Mouse (Mus musculus) hindbrain, embryonic 13.5 days (tissue): Measurements from ENCODE around the gene Ap1m1. TPM values are rescaled to one million over a fixed set of nuclear protein-coding genes. Genes with fewer than 3 reads are reported as not detected.
A peak's percentile ranks its signal among the peaks of the same experiment; 100 is the strongest.

Experiments
- ATAC-seq: fragments of 200-750 bp; cut with Nextera tagmentation; 2 replicates; pipeline ENCODE4 v1.8.0; 2017; ENCODE audit warnings: moderate TSS enrichment; ENCODE audit not compliant: low FRiP score
- H3K27ac ChIP-seq: fragments of 300-500 bp; sonication (generic); 2 replicates; pipeline ENCODE4 v1.5.1; 2015; ENCODE audit warnings: inconsistent platforms, mild to moderate bottlenecking, moderate library complexity
- H3K27me3 ChIP-seq: fragments of 300-500 bp; sonication (generic); 2 replicates; pipeline ENCODE4 v1.6.1; 2015; ENCODE audit warnings: mild to moderate bottlenecking, inconsistent platforms
- H3K36me3 ChIP-seq: fragments of 300-500 bp; sonication (generic); 2 replicates; pipeline ENCODE4 v1.6.1; 2015; ENCODE audit warnings: mild to moderate bottlenecking, inconsistent platforms
- H3K4me1 ChIP-seq: fragments of 300-500 bp; sonication (generic); replicated peaks from 2 replicates; pipeline ENCODE4 v1.6.1; 2015; ENCODE audit warnings: inconsistent platforms
- H3K4me2 ChIP-seq: fragments of 300-500 bp; sonication (generic); 2 replicates; pipeline ENCODE4 v1.6.1; 2015; ENCODE audit warnings: inconsistent platforms, mild to moderate bottlenecking, moderate library complexity
- H3K4me3 ChIP-seq: fragments of 300-500 bp; sonication (generic); 2 replicates; pipeline ENCODE4 v1.5.1; 2015; ENCODE audit warnings: mild to moderate bottlenecking, inconsistent platforms
- H3K9ac ChIP-seq: fragments of 300-500 bp; sonication (generic); 2 replicates; pipeline ENCODE4 v1.6.1; 2015; ENCODE audit warnings: mild to moderate bottlenecking, inconsistent platforms
- H3K9me3 ChIP-seq: fragments of 300-500 bp; sonication (generic); 2 replicates; pipeline ENCODE4 v1.6.1; 2016; ENCODE audit warnings: inconsistent platforms
- WGBS: fragments of 180-500 bp; shearing (Covaris S2); methylation state at CpG from one replicate; pipeline ENCODE4 v1.1.7; 2015; 5-methylcytosine and 5-hydroxymethylcytosine counted together
- polyA plus RNA-seq: library from polyadenylated mRNA; unstranded; fragments of >200 nt; fragmentation: Nextera tagmentation; extraction: Ambion mirVana; gene quantifications from 2 replicates; pipeline ENCODE4 v1.2.1, GENCODE M21; 2015

Gene Ap1m1
- polyA plus RNA-seq, 1 experiment from 2014 or later = 247 TPM

DNA sequence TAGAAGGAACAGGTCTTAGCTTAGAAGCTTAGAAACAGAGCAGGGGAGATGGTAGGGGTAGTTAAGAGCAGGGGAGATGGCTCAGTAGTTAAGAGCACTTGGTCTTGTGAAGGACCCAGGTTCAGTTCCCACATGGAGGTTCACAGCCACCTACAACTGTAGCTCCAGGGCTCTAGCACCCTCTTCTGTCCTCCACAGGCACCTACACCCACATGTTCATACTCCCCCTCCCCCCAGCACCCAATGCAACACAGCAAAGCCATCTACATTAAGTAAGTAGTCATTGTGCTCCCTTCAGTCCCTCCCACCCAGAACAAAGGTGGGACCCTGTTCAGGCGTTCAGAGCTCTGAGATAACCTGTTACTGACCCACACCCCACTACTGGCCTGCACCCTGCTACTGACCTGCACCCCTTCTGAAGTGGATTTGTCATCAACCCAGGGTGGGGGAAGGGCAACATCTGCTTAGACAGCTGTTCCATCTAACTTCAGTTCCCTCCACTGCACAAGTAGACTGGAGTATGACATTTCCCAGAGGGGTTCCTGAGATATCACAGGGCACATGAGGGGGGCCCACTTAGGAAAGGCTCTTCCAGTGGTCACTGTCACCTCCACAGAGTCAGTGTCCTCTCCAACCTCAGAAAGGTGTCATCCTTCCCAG lies 33.4 kb downstream of the Ap1m1 start:
- H3K4me3 ChIP-seq = no peak overlapping the region
- H3K9me3 ChIP-seq = no peaks in the 10 kb centered on the region
- H3K9ac ChIP-seq = no peak overlapping the region
- no peaks in the 10 kb centered on the region for H3K36me3 ChIP-seq
- H3K4me2 ChIP-seq = no peak overlapping the region
- H3K4me1 ChIP-seq = no peaks in the 10 kb centered on the region
- no peak overlapping the region for H3K27ac ChIP-seq
- 71% methylated on average over 1 of the region's 1 CpGs for WGBS
- ATAC-seq = no peak
- H3K27me3 ChIP-seq = no peaks in the 10 kb centered on the region

DNA sequence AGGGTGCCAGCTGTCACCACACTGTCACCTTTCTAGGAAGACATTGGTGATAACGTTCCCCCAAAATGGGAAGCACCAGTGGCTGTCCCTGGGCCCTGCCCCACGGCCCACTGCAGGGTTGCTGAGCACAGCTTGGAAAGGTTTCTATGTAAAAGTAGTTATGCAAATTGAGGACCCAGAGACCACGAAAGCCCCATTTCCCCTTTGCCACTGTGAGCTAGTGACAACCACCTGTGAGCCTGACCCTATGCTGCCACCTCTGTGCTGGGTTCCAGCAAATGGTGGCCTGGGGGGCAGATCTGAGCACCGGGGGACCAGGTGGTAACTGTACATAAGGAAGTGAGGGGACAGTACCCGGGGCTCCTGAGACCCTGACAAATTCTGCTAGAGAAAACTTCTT lies 34.0 kb downstream of the Ap1m1 start:
- 75% methylated on average over 5 of the region's 5 CpGs for WGBS
- Histone ChIP-seq H3K36me3 (no peaks in the 10 kb centered on the region), H3K4me3 (no peak overlapping the region), H3K4me2 (no peak overlapping the region), H3K9me3 (no peaks in the 10 kb centered on the region), H3K27ac (no peak overlapping the region), H3K27me3 (no peaks in the 10 kb centered on the region), H3K4me1 (no peaks in the 10 kb centered on the region), H3K9ac (no peak overlapping the region)
- no peak for ATAC-seq

DNA sequence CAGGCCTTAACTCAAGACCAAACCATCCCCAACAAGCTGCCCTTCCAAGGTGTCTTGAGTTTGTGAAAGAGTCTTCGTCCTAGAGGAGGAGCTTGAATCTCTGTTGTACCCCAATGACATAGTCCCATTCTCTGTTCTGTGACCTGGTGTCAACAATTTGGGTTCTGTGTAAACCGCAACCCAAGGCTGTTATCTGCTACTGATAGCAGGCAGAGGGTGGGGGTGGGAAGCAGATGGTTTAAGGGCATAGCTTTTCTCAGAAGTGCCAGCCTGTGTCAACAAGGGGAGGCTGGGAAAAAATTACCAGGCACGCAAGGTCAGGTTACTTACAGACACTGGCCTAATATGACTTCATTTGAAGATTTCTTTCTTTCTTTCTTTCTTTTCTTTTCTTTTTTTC lies 37.4 kb downstream of the Ap1m1 start:
- 83% methylated on average over 3 of the region's 3 CpGs for WGBS
- no peak for ATAC-seq
- no peaks in the 10 kb centered on the region for H3K27me3 ChIP-seq

DNA sequence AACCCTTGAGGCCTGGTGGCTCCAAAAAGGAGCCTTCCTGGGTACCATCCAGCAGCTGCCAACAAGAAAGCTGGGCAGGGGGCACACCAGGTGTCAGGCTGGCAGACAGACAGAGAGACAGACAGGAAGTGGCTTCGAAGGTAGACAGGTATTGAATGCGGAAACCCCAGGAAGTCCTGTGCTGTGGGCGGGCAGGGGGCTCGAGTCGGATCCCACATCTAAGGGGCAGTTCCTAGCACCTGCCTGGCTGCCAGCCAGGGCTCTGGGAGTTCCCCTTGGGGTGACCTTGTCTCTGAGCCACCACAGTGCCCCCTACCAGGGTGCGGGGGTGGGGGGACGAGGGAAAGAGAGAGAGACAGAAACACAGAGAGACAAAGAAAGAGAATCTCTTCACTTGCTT lies 39.3 kb downstream of the Ap1m1 start:
- ATAC-seq = no peak
- Histone ChIP-seq H3K36me3 (no peaks in the 10 kb centered on the region), H3K27ac (no peak overlapping the region), H3K9ac (no peak overlapping the region), H3K4me3 (no peak overlapping the region), H3K4me2 (no peak overlapping the region), H3K27me3 (0 out of 2 replicates have a peak, but pooled peaks cover 5% of the 10 kb centered on the region), H3K4me1 (no peaks in the 10 kb centered on the region), H3K9me3 (no peaks in the 10 kb centered on the region)
- 87% methylated on average over 7 of the region's 7 CpGs for WGBS

More for the DNA sequence above, 37.4 kb downstream of the Ap1m1 start:
- no peaks in the 10 kb centered on the region for H3K9me3 ChIP-seq
- no peak overlapping the region for H3K4me3 ChIP-seq
- no peak overlapping the region for H3K4me2 ChIP-seq
- no peaks in the 10 kb centered on the region for H3K36me3 ChIP-seq
- no peak overlapping the region for H3K27ac ChIP-seq
- H3K4me1 ChIP-seq = no peaks in the 10 kb centered on the region
- no peak overlapping the region for H3K9ac ChIP-seq

DNA sequence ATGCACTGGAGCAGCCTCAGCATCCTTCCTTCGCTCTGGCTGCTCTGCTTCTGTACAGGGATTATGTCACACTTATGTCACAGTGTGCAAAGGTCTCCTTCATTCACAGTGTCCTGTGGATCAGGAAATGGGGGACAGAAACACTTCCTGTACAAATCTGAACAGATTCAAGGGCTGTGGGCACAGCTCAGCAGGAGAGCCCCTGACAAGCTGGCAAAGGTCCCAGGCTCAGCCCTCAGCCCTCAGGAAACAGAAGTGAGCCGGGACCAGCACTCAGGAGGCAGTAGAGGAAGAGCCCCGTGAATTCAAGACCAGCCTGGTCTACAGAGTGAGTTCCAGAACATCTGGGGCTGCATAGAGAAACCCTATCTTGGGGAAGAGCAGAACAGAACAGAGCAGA lies 41.8 kb downstream of the Ap1m1 start:
- no peaks in the 10 kb centered on the region for H3K36me3 ChIP-seq
- 43% methylated on average over 3 of the region's 3 CpGs for WGBS
- no peak for ATAC-seq

DNA sequence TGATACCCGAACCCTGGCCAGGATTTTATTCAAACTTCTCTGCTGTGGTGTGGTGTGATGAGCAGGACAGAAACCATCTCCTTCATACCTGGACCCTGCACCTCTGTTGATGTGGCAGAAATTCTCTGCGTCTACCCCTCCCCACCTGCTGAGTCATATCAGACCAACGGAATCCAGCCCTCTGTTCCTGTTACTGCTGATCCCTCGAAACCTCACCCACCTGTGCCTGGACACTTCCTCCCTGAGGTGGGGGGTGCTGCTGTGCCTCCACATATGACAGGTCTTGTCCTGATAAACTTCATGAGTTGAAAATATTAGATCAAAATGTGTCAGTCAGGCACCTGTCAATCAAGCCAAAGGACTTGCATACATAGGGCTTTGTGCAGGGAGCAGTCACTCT lies 45.5 kb downstream of the Ap1m1 start:
- Histone ChIP-seq H3K27ac (no peak overlapping the region), H3K9ac (no peak overlapping the region), H3K27me3 (0 out of 2 replicates have a peak, but pooled peaks cover 5% of the 10 kb centered on the region), H3K9me3 (no peaks in the 10 kb centered on the region), H3K4me2 (no peak overlapping the region), H3K36me3 (no peaks in the 10 kb centered on the region), H3K4me3 (no peak overlapping the region), H3K4me1 (no peaks in the 10 kb centered on the region)
- ATAC-seq = no peak
- 81% methylated on average over 4 of the region's 4 CpGs for WGBS

More for the DNA sequence above, 41.8 kb downstream of the Ap1m1 start:
- Histone ChIP-seq H3K4me3 (no peak overlapping the region), H3K27me3 (0 out of 2 replicates have a peak, but pooled peaks cover 5% of the 10 kb centered on the region), H3K9ac (no peak overlapping the region), H3K9me3 (no peaks in the 10 kb centered on the region), H3K27ac (no peak overlapping the region), H3K4me2 (no peak overlapping the region), H3K4me1 (no peaks in the 10 kb centered on the region)

DNA sequence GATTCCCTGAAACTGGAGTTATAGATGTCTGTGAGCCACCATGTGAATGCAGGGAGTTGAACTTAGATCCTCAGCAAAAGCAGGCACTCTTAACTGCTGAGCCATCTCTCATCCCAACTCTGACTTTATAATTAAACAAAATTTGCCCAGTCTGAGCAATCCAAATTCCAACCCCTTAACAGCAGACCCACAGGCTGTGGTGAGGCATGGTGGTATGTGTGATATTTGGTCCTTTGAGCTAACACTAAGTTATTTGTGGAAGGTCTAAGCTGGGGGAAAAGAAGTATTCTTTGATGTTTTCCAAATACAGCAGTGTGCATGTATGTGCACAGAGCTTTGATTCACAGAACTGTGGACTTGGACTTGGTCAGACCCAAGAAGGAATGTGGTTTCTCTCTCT lies 49.2 kb downstream of the Ap1m1 start:
- H3K9ac ChIP-seq = no peak overlapping the region
- no peaks in the 10 kb centered on the region for H3K27me3 ChIP-seq
- H3K36me3 ChIP-seq = no peaks in the 10 kb centered on the region
- no peak overlapping the region for H3K27ac ChIP-seq
- no peak for ATAC-seq
- no peak overlapping the region for H3K4me3 ChIP-seq
- H3K4me2 ChIP-seq = no peak overlapping the region
- no peaks in the 10 kb centered on the region for H3K4me1 ChIP-seq
- H3K9me3 ChIP-seq = no peaks in the 10 kb centered on the region

DNA sequence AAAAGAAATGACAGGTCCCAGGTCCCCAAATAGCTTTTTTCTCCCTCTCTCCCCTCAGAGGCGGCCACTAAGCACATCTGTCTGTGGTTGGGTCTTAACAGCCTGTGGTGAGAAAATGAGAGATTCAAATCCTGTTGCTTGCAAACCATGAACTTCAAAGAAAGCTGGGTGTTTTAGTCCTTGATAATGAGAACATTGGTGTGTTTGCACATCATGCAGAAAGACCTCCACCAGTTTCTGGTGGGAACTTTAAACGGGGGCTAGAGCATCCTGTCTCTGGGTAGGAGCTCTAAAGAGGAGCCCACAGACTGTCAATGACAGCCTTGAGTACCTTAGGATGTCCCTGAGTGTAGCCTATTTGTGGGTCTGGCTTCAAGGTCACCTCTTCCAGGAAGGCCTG lies 51.3 kb downstream of the Ap1m1 start:
- Histone ChIP-seq H3K9ac (no peak overlapping the region), H3K4me3 (no peak overlapping the region), H3K4me2 (no peak overlapping the region), H3K9me3 (no peaks in the 10 kb centered on the region), H3K4me1 (no peaks in the 10 kb centered on the region; the same call in 1 of the 2 replicates), H3K36me3 (no peaks in the 10 kb centered on the region), H3K27me3 (no peaks in the 10 kb centered on the region), H3K27ac (no peak overlapping the region)
- WGBS = 85% methylated on average over 2 of the region's 2 CpGs
- ATAC-seq = no peak

DNA sequence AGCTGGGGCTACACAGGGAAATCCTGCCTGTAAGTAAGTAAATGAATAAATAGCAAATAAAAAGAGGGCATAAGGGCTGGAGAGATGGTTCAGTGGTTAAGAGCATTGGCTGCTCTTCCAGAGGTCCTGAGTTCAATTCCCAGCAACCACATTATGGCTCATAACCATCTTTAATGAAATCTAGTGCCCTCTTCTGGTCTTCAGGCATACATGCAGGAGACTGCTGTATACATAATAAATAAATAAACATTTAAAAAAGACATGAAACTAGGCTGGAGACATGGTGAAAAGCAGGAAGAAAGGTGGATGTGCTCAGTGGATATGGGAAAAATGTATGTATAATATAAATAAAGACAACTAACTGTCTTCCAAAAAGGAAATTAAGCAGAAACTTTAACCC lies 53.5 kb downstream of the Ap1m1 start:
- no peak overlapping the region for H3K4me2 ChIP-seq
- H3K4me3 ChIP-seq = no peak overlapping the region
- H3K27ac ChIP-seq = no peak overlapping the region
- H3K27me3 ChIP-seq = no peaks in the 10 kb centered on the region
- no peaks in the 10 kb centered on the region for H3K9me3 ChIP-seq
- no peaks in the 10 kb centered on the region; the same call in 1 of the 2 replicates for H3K4me1 ChIP-seq
- no peak for ATAC-seq
- no peaks in the 10 kb centered on the region for H3K36me3 ChIP-seq
- H3K9ac ChIP-seq = no peak overlapping the region

DNA sequence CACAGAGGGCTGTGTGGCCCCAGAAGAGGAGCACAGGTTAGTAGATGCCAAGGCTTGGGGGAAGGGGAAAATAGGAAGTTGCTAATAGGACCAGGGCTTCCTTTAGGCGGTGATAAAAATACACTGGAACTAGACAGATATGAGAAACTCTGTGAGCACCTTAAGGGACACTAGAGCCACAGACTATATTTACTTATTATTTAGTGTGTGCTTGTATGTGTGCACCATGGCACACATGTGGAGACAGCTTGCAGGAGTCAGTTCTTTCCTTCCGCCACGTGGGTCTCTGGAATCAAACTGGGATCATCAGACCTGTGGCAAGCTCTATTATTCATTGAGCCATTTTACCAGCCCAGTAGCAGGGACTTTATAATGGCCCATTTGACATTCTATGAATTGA lies 55.3 kb downstream of the Ap1m1 start:
- Histone ChIP-seq H3K4me3 (no peak overlapping the region), H3K27ac (0 out of 2 replicates have a peak overlapping the region, but pooled peaks have one; percentile 24), H3K9ac (no peak overlapping the region), H3K4me1 (no peaks in the 10 kb centered on the region; the same call in 1 of the 2 replicates), H3K9me3 (no peaks in the 10 kb centered on the region), H3K4me2 (no peak overlapping the region), H3K27me3 (no peaks in the 10 kb centered on the region), H3K36me3 (no peaks in the 10 kb centered on the region)
- 70% methylated on average over 3 of the region's 3 CpGs for WGBS
- no peak for ATAC-seq

DNA sequence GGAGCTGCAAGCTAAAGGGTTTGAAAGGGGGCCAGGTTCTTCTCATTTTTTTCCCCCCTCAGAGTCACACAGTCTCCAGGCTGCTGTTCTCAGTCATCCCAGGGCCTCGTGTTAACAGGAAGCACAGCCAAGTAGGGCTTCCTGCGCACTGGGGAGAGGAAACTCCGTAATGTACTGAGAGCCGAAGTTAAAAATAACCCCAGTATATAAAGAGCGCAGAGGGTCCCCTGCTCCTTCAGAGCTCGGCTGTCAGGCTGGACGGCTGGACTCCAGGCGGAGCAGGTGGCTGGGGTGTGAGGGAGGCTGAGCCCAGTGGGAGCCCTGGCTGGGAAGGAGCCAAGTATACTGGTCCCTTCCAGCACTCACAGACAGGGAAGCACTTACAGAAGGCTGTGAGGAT lies 55.9 kb downstream of the Ap1m1 start:
- no peak overlapping the region for H3K9ac ChIP-seq
- no peaks in the 10 kb centered on the region for H3K9me3 ChIP-seq
- H3K27me3 ChIP-seq = no peaks in the 10 kb centered on the region
- H3K4me2 ChIP-seq = no peak overlapping the region
- no peaks in the 10 kb centered on the region; the same call in 1 of the 2 replicates for H3K4me1 ChIP-seq
- ATAC-seq = peak; percentile 73; the same call in 1 of the 2 replicates
- 61% methylated on average over 8 of the region's 8 CpGs for WGBS
- H3K27ac ChIP-seq = peak overlapping the region; percentile 24; the same call in 1 of the 2 replicates
- H3K4me3 ChIP-seq = no peak overlapping the region
- H3K36me3 ChIP-seq = no peaks in the 10 kb centered on the region

DNA sequence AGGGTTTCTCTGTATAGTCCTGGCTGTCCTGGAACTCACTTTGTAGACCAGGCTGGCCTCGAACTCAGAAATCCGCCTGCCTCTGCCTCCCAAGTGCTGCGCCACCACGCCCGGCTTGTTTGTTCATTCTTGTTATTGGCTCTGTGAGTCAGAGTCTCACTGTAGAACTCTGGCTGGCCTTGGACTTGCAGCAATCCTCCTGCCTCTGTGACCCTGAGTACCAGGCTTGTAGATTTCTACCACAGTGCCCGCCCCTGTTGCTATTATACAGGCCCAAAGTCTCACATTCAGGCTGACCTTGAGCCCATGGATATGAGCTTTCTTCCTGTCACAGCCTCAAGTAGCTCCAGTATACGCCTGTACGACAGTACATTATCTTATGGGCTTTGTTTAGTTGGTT lies 56.7 kb downstream of the Ap1m1 start:
- no peak overlapping the region for H3K27ac ChIP-seq
- H3K4me1 ChIP-seq = no peaks in the 10 kb centered on the region; the same call in 1 of the 2 replicates
- H3K4me3 ChIP-seq = no peak overlapping the region
- H3K9me3 ChIP-seq = no peaks in the 10 kb centered on the region
- no peaks in the 10 kb centered on the region for H3K36me3 ChIP-seq
- WGBS = 97% methylated on average over 8 of the region's 8 CpGs
- ATAC-seq = no peak
- H3K4me2 ChIP-seq = no peak overlapping the region
- H3K9ac ChIP-seq = no peak overlapping the region
- no peaks in the 10 kb centered on the region for H3K27me3 ChIP-seq

DNA sequence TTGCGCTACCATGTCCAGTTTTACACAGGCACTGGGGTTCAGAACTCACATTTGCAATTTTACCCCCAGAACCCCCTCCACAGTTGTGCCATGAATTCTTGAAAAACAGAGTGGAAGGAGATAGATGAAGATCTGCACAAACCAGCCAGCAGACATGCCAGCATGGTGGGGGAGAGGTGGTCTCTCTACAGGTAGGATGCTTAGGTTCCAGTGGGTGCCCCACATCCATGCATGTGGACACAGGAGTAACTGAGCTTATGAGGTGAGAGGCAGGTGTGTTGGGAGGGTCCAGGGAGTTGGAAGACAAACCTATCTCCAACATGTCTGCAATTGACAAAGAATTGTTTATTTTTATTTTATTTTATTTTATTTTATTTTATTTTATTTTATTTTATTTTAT lies 59.1 kb downstream of the Ap1m1 start:
- Histone ChIP-seq H3K36me3 (no peaks in the 10 kb centered on the region), H3K4me2 (no peak overlapping the region), H3K9ac (no peak overlapping the region), H3K4me3 (no peak overlapping the region), H3K4me1 (no peaks in the 10 kb centered on the region; the same call in 1 of the 2 replicates), H3K27me3 (no peaks in the 10 kb centered on the region), H3K9me3 (no peaks in the 10 kb centered on the region), H3K27ac (no peak overlapping the region)
- no peak for ATAC-seq
- WGBS = 90% methylated on average over 1 of the region's 1 CpGs
